Mouse (Mus musculus): ENCODE data around the gene Epn1. TPM values are rescaled to one million over a fixed set of nuclear protein-coding genes. Genes with fewer than 3 reads are reported as not detected.

Gene Epn1
- polyA plus RNA-seq, 1 experiment, result 687 TPM

DNA sequence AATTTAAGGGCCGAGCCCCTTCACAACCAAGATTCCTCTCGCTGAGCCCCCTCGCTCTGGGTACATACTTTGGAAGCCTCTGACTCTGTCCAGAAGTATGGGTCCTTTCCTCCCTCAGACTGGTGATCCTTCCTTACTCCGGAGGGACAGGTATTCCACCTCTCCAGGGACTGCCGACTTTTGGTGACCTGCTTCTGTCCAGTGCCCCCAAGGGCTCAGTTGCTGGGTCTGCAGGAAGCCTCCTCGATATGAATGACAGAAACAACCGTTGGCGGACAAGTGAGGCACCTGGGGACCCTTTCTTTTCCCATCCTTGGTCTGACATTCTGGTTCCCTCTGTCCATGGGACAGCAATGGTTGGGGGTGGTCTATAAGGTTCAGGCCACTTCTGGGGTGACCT, 22.7 kb upstream of the Epn1 start:
- peaks cover 57% of the 10 kb centered on the region for H3K27me3 ChIP-seq (replicated peaks)
- TF ChIP-seq GATA1 (IDR thresholded peaks at IDR 0.05; ENCODE audit: borderline replicate concordance, low read length) (no peak), FLI1 (IDR thresholded peaks at IDR 0.05; ENCODE audit: low read length) (no peak)
- H3K4me3 ChIP-seq (replicated peaks), result no peak overlapping the region

DNA sequence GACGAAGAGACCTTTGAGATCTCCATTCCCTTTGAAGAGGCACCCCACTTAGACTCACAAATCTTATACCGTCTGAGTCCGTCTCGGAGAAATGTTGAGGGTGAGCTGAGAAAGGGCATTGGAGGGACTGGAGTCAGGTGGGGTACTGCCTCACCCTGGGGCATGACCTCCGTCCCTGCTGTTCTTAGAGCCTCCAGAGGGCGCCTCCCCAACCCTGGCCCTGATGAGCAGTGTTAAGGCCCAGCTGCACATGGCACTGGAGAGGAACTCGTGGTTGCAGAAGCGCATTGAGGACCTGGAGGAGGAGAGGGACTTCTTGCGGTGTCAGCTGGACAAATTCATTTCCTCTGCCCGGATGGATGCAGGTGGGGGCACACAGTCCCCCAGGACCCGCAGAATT, 22.2 kb upstream of the Epn1 start:
- Histone ChIP-seq H3K9me3 (peaks cover 7% of the 10 kb centered on the region; the same call in 1 of the 2 replicates), H3K36me3 (replicated peaks; ENCODE audit: low read length) (no peaks in the 10 kb centered on the region), H3K4me3 (replicated peaks) (peak overlapping the region; percentile 69), H3K27me3 (replicated peaks) (peaks cover 53% of the 10 kb centered on the region), H3K4me1 (peaks cover 69% of the 10 kb centered on the region)
- TF ChIP-seq FLI1 (IDR thresholded peaks at IDR 0.05; ENCODE audit: low read length) (no peak), GATA1 (IDR thresholded peaks at IDR 0.05; ENCODE audit: borderline replicate concordance, low read length) (no peak)

More for the DNA sequence above, 22.7 kb upstream of the Epn1 start:
- H3K9me3 ChIP-seq, result peaks cover 7% of the 10 kb centered on the region; the same call in 1 of the 2 replicates
- H3K4me1 ChIP-seq, result peaks cover 74% of the 10 kb centered on the region
- no peaks in the 10 kb centered on the region for H3K36me3 ChIP-seq (replicated peaks; ENCODE audit: low read length)

DNA sequence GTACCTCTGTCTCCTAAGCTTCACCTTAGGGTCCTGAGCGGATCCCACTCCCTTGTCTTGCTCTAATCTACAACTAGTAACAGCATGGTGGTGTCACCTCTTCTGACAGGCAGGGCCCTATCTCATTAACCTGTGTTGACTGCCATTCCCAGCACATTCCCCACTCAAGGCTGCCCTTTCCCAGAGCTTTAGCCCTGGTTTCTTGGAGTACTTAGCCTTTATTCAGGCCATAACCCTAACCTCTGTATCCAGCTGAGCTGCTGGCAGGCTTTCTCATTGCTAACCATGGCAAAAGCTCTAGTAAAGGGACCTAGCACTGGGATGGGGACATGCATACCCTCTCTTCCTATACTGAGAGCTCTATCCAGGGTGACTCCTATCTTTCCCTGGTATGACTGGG, 21.4 kb upstream of the Epn1 start:
- H3K27me3 ChIP-seq (replicated peaks), result peaks cover 44% of the 10 kb centered on the region
- H3K36me3 ChIP-seq (replicated peaks; ENCODE audit: low read length), result no peaks in the 10 kb centered on the region
- no peak for TF ChIP-seq FLI1 (IDR thresholded peaks at IDR 0.05; ENCODE audit: low read length)
- no peak for TF ChIP-seq GATA1 (IDR thresholded peaks at IDR 0.05; ENCODE audit: borderline replicate concordance, low read length)
- H3K4me1 ChIP-seq, result peaks cover 65% of the 10 kb centered on the region
- H3K9me3 ChIP-seq, result peaks cover 5% of the 10 kb centered on the region; the same call in 1 of the 2 replicates
- H3K4me3 ChIP-seq (replicated peaks), result no peak overlapping the region

DNA sequence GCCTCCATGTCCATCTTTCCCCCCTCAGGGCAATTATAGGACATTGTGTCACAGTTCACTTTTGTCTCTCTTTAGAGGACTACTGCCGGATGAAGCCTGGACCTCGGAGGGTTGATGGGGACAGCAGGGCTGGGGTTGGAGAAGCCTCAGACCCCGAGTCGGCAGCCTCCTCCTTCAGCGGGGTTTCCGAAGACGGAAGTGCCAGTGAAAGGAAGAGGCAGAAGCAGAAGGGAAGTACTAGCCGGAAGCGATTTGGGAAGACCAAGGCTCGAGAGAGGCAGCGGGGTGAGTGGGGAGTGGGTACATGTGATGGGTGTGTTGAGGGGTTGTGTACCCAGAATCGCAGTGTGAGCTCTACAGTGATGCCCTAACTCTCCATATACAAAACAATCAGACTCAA, 20.6 kb upstream of the Epn1 start:
- Histone ChIP-seq H3K4me1 (peaks cover 65% of the 10 kb centered on the region), H3K36me3 (replicated peaks; ENCODE audit: low read length) (peaks cover 3% of the 10 kb centered on the region), H3K9me3 (peaks cover 5% of the 10 kb centered on the region; the same call in 1 of the 2 replicates), H3K4me3 (replicated peaks) (peak overlapping the region; percentile 95), H3K27me3 (replicated peaks) (peaks cover 36% of the 10 kb centered on the region)
- TF ChIP-seq GATA1 (IDR thresholded peaks at IDR 0.05; ENCODE audit: borderline replicate concordance, low read length) (no peak), FLI1 (IDR thresholded peaks at IDR 0.05; ENCODE audit: low read length) (no peak)

DNA sequence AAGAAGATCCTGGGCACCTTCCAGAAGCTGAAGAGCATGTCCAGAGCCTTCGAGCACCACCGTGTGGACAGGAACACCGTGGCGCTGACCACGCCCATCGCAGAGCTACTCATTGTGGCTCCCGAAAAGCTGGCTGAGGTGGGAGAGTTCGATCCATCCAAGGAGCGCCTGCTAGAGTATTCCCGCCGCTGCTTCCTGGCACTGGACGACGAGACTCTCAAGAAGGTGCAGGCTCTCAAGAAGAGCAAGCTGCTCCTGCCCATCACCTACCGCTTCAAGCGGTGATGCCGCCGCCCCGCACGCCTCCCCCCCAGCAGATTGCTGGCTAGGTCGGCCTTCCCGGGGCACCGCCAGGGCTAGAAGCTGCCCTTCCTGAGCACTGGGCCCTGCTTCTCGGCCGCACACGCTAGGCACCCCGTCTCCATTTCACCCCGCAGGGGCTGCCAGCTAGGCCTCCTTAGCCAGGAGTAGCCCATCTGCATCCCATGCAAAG, 19.8 kb upstream of the Epn1 start:
- peaks cover 7% of the 10 kb centered on the region for H3K36me3 ChIP-seq (replicated peaks; ENCODE audit: low read length)
- H3K9me3 ChIP-seq, result 0 out of 2 replicates have a peak, but pooled peaks cover 2% of the 10 kb centered on the region
- TF ChIP-seq FLI1 (IDR thresholded peaks at IDR 0.05; ENCODE audit: low read length), result no peak
- no peak for TF ChIP-seq GATA1 (IDR thresholded peaks at IDR 0.05; ENCODE audit: borderline replicate concordance, low read length)
- peaks cover 28% of the 10 kb centered on the region for H3K27me3 ChIP-seq (replicated peaks)
- peaks cover 65% of the 10 kb centered on the region for H3K4me1 ChIP-seq
- H3K4me3 ChIP-seq (replicated peaks), result peak overlapping the region; percentile 95

DNA sequence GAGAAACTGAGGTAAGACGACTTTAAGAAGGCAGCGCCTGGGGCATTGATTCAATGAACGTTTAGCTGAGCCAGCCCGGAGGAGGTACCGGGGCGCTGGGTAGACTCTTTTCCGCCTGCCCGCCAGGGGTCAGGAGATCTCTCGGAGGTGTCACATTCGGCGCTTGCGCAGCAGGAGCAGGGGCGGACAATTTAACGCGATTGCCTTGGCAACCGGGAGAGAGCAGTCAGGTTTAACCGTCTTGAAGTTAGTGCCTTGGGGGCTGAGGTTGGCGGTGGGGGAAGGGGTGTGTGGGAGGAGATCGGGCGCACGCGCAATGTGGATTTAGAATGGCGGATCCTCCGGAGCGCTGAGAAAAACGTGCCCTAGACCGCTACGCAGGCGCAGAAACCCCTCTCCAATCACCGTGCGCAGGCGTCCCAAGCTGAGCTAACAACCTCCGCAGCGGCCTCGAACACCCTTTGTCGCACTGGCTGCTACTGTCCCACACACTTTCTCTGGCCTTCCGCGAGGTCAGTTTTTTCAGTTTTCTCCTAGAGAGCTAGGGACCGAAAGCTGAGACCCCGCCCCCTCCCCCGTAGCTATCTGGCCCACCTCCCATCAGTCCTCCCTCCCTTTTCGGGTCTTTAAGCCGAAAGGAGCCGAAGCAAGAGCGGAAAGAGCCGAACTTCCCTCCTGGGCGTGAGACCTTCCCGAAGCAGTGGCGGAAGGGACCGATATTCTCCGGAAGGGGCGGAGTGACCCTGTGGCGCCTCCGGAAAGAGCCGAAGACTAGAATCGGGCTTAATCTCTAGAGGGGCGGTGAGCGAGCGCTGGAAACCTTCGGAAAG, 18.9 kb upstream of the Epn1 start:
- H3K4me3 ChIP-seq (replicated peaks), result peak overlapping the region; percentile 95
- H3K36me3 ChIP-seq (replicated peaks; ENCODE audit: low read length), result peaks cover 16% of the 10 kb centered on the region
- H3K9me3 ChIP-seq, result 0 out of 2 replicates have a peak, but pooled peaks cover 2% of the 10 kb centered on the region
- peaks cover 19% of the 10 kb centered on the region for H3K27me3 ChIP-seq (replicated peaks)
- peaks cover 69% of the 10 kb centered on the region for H3K4me1 ChIP-seq
- TF ChIP-seq GATA1 (IDR thresholded peaks at IDR 0.05; ENCODE audit: borderline replicate concordance, low read length), result no peak
- no peak for TF ChIP-seq FLI1 (IDR thresholded peaks at IDR 0.05; ENCODE audit: low read length)

DNA sequence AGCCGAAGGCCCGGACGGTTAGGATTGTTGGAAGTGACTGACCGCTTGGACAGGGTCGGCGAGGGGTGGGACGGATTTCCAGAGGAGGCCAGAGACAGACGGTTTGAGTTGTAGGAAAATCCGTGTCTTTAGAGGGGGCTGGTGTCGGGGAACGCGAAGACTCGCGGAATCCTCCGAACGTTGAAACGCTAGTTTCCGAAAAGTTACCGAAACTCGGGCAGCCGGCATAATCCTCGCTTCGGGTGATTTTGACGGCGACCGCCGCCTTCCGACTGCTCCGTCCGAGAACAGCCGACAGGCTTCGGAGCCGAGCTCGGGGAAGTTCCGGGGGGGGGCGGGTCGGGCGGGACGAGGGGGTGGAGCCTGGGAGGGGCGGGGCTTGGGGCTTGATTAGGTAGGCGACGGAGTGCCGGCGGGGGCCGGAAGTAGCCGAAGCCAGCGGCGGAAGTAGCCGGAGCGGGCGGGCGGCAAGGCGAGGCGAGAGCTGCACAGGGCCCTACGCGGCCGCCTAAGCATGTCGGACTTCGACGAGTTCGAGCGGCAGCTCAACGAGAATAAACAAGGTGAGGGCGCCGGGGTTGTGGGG, 18.2 kb upstream of the Epn1 start, which contains the start of gene U2af2:
TSS of gene U2af2 (plus strand) at position 370 of the 586 bp plus-strand sequence.
- 0 out of 2 replicates have a peak, but pooled peaks cover 2% of the 10 kb centered on the region for H3K9me3 ChIP-seq
- H3K36me3 ChIP-seq (replicated peaks; ENCODE audit: low read length), result peaks cover 23% of the 10 kb centered on the region
- TF ChIP-seq FLI1 (IDR thresholded peaks at IDR 0.05; ENCODE audit: low read length) (no peak; the same call in 1 of the 2 replicates), GATA1 (IDR thresholded peaks at IDR 0.05; ENCODE audit: borderline replicate concordance, low read length) (no peak)
- peaks cover 71% of the 10 kb centered on the region for H3K4me1 ChIP-seq
- H3K27me3 ChIP-seq (replicated peaks), result peaks cover 12% of the 10 kb centered on the region
- peak within 1 kb of the TSS; percentile 95 for H3K4me3 ChIP-seq (replicated peaks)

DNA sequence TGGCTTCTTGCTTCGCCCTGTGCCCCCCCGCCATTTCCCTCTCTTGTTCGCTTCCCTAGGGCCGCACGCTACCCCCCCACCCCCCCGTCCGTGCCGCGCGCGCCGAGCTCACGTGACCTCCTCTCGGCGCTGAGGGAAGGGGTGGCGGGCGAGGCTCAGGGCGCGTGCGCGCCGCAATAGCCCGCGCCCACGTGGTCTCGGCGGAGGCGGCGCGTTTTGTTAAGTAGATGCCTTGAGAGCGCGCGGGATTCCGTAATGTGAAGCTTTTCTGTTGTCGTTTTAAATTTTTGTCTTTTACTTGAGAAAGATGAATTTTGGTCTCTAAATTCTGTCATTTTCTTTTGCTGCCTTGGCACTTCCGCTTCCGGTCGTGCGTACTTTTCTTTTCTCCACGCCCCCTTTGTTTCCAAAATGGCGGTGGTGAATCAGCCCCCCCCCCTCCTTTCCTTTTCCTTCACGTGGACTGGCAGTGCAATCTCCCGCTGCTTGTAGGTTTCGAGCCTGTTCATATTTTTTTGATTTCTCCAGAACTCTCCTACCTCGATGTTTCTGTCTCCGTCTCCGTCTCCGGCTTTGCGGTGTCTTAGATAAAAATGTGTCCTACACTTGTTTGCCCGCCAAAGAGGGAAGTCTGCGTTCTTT, 17.6 kb upstream of the Epn1 start:
- H3K9me3 ChIP-seq, result no peaks in the 10 kb centered on the region
- H3K36me3 ChIP-seq (replicated peaks; ENCODE audit: low read length), result peaks cover 29% of the 10 kb centered on the region
- H3K4me3 ChIP-seq (replicated peaks), result peak overlapping the region; percentile 95
- peaks cover 71% of the 10 kb centered on the region for H3K4me1 ChIP-seq
- TF ChIP-seq FLI1 (IDR thresholded peaks at IDR 0.05; ENCODE audit: low read length) (no peak), GATA1 (IDR thresholded peaks at IDR 0.05; ENCODE audit: borderline replicate concordance, low read length) (no peak)
- H3K27me3 ChIP-seq (replicated peaks), result peaks cover 6% of the 10 kb centered on the region

DNA sequence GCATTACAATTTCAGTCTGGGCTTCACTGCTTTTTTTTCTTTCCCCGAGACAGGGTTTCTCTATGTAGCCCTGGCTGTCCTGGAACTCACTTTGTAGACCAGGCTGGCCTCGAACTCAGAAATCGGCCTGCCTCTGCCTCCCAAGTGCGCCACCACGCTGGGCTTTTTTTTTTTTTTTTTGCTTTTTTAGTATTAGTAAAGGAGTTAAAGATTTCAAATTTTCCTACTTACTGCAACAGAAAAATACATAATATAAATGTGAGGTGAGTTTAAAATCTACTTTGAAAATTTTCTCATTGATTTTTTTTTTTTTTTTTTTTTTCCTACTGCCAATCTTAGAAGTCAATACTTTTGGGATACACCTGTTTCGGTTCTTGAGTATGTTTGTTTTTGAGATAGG, 15.1 kb upstream of the Epn1 start:
- H3K27me3 ChIP-seq (replicated peaks), result no peaks in the 10 kb centered on the region
- H3K36me3 ChIP-seq (replicated peaks; ENCODE audit: low read length), result peaks cover 53% of the 10 kb centered on the region
- no peak overlapping the region for H3K4me3 ChIP-seq (replicated peaks)
- H3K9me3 ChIP-seq, result no peaks in the 10 kb centered on the region
- peaks cover 65% of the 10 kb centered on the region for H3K4me1 ChIP-seq
- no peak for TF ChIP-seq GATA1 (IDR thresholded peaks at IDR 0.05; ENCODE audit: borderline replicate concordance, low read length)
- no peak for TF ChIP-seq FLI1 (IDR thresholded peaks at IDR 0.05; ENCODE audit: low read length)

Data from megakaryocyte, embryonic 14.5 days (primary cell).